Mouse (Mus musculus): ENCODE results near the gene Adk. TPM values are rescaled to one million over a fixed set of nuclear protein-coding genes. Genes with fewer than 3 reads are reported as not detected.
A peak's percentile ranks its signal among the peaks of the same experiment; 100 is the strongest.

The Adk gene
- total and polyA plus RNA-seq, 3 experiments: 69.0 to 479 (median 102) TPM

GRCm38 (mm10) chr14:21065490-21066162, 13.3 kb downstream of the Adk start:
- TF ChIP-seq EP300 (IDR thresholded peaks at IDR 0.05; ENCODE audit: low read depth in 1 of 2, low read length in 2 of 2) (peak; percentile 43 to 73; a peak in 3 of 4 replicates), UBTF (IDR thresholded peaks at IDR 0.05; ENCODE audit: borderline replicate concordance, insufficient read depth, low read depth, low read length) (no peak), POLR2AphosphoS5 (IDR thresholded peaks at IDR 0.05; ENCODE audit: borderline replicate concordance, low read depth, low read length) (no peak), ELF1 (IDR thresholded peaks at IDR 0.05; ENCODE audit: low read depth, low read length) (peak; percentile 22; the same call in 1 of the 2 replicates), ZMIZ1 (IDR thresholded peaks at IDR 0.05; ENCODE audit: low read depth, low read length) (0 out of 2 replicates have a peak, but pooled peaks have one; percentile 41), NRF1 (IDR thresholded peaks at IDR 0.05; ENCODE audit: insufficient read depth, low read depth, low read length, poor library complexity, severe bottlenecking) (no peak), ETS1 (IDR thresholded peaks at IDR 0.05; ENCODE audit: low read depth, low read length) (peak; percentile 70), RCOR1 (IDR thresholded peaks at IDR 0.05; ENCODE audit: low read depth, low read length) (0 out of 2 replicates have a peak, but pooled peaks have one; percentile 18), SIN3A (IDR thresholded peaks at IDR 0.05; ENCODE audit: low read length) (peak; percentile 44; the same call in 1 of the 2 replicates), GATA1 (IDR thresholded peaks at IDR 0.05; ENCODE audit: low read depth, low read length) (peak; percentile 87), USF2 (IDR thresholded peaks at IDR 0.05; ENCODE audit: borderline replicate concordance in 1 of 2, insufficient read depth in 1 of 2, low read depth in 1 of 2, low read length in 2 of 2) (no peak), TCF12 (IDR thresholded peaks at IDR 0.05; ENCODE audit: low read depth, low read length) (peak; percentile 39; the same call in 1 of the 2 replicates), MEF2A (IDR thresholded peaks at IDR 0.05; ENCODE audit: extremely low read depth, insufficient replicate concordance, low read depth, low read length, poor library complexity, severe bottlenecking) (no peak), TBP (IDR thresholded peaks at IDR 0.05; ENCODE audit: low read depth, low read length) (no peak), SMC3 (IDR thresholded peaks at IDR 0.05; ENCODE audit: low read depth, low read length) (no peak), HCFC1 (IDR thresholded peaks at IDR 0.05; ENCODE audit: low read depth, low read length) (0 out of 2 replicates have a peak, but pooled peaks have one; percentile 27), MYB (IDR thresholded peaks at IDR 0.05; ENCODE audit: low read depth, low read length) (no peak), TAL1 (IDR thresholded peaks at IDR 0.05; ENCODE audit: low read length) (no peak)
- H3K36me3 ChIP-seq (ENCODE audit: control insufficient read depth in 1 of 2, insufficient read depth in 2 of 2, low read length in 2 of 2): peaks cover 0 to 65% of the 10 kb centered on the region in 2 experiments; a peak in 2 of 4 replicates
- no peaks in the 10 kb centered on the region for H3K27me3 ChIP-seq (ENCODE audit: control insufficient read depth in 1 of 2, insufficient read depth in 2 of 2, low read length in 2 of 2)
- H3K9me3 ChIP-seq (replicated peaks; ENCODE audit: insufficient read depth, low read length): no peaks in the 10 kb centered on the region
- peaks cover 4% of the 10 kb centered on the region; the same call in 1 of the 2 replicates for H3K79me2 ChIP-seq (ENCODE audit: control insufficient read depth, insufficient read depth, low read length, poor library complexity)
- peaks cover 26 to 49% of the 10 kb centered on the region in 2 experiments for H3K4me1 ChIP-seq (ENCODE audit: control insufficient read depth in 1 of 2, insufficient read depth in 2 of 2, low read length in 2 of 2)
- H3K9ac ChIP-seq (ENCODE audit: control insufficient read depth, low read depth, low read length, poor library complexity, severe bottlenecking): no peak overlapping the region
- H3K4me3 ChIP-seq (ENCODE audit: control insufficient read depth in 1 of 2, insufficient read depth in 1 of 2, low read depth in 2 of 2, low read length in 2 of 2): peak overlapping the region in 1 of 2 experiments; percentile 28; a peak in 2 of 4 replicates
- DNase-seq (ENCODE audit: low read depth, low spot score): peak; percentile 41
- H3K27ac ChIP-seq (ENCODE audit: control insufficient read depth, low read depth, low read length): peak overlapping the region; percentile 62
